In genomic region chr14:75180551-75180978, GRCm38 (mm10) we compare ENCODE assay signal across 15 mouse cellular contexts. TPM values are rescaled to one million over a fixed set of nuclear protein-coding genes. Genes with fewer than 3 reads are reported as not detected.
DNase-seq lines count a peak whose midpoint lies in the region; ATAC-seq and TF ChIP-seq lines count a peak whose summit lies in the region.
"Had no signal": no experiment of that assay in that cellular context is flagged by ENCODE, and none has a peak within 500 bp of the region (broad histone marks: within the 10 kb centered on the region; RNA-seq: fewer than 3 reads in every experiment).

No protein-coding gene starts in this region.

- 67% methylated on average over 8 of the region's 8 CpGs for WGBS in lung, postnatal 0 days
- WGBS in limb, embryonic 10.5 days, result 83% methylated on average over 8 of the region's 8 CpGs

- ATAC-seq in lung, postnatal 0 days, result no peak
- ATAC-seq in granulocyte monocyte progenitor cell, adult 5-6 weeks (replicated peaks; ENCODE audit: poor library complexity, severe bottlenecking), result peak; percentile 43
- peak; percentile 30 for ATAC-seq in megakaryocyte, adult 5-6 weeks (ENCODE audit: poor library complexity, severe bottlenecking)
- ATAC-seq: activated CD4-positive, CD25-positive, alpha-beta regulatory T cell, adult 4 months had no signal

- no peak overlapping the region for H3K4me3 ChIP-seq in lung, postnatal 0 days (ENCODE audit: low read depth, low read length)
- no peak overlapping the region for H3K4me3 ChIP-seq in limb, embryonic 10.5 days
- H3K4me3 ChIP-seq: left cerebral cortex, adult 2 months; myocyte had no signal

- no peak for TF ChIP-seq CTCF in lung, postnatal 0 days (IDR thresholded peaks at IDR 0.05)

- DNase-seq in lung, postnatal 0 days (ENCODE audit: low spot score), result peak; percentile 38
- no peak for DNase-seq in lung, postnatal 25 days (ENCODE audit: low spot score)
- DNase-seq in thymus, postnatal 25 days, result peak; percentile 41
- DNase-seq in urinary bladder, adult 2 months (ENCODE audit: low spot score), result no peak
- no peak for DNase-seq in limb, embryonic 10.5 days (ENCODE audit: low spot score)
- DNase-seq in heart, adult 8-10 months (ENCODE audit: low spot score), result no peak
- DNase-seq: kidney, postnatal 10 days; retina, postnatal 1 day had no signal

- H3K27ac ChIP-seq in lung, postnatal 0 days (ENCODE audit: low read length), result no peak overlapping the region
- H3K27ac ChIP-seq in limb, embryonic 10.5 days, result no peak overlapping the region
- H3K27ac ChIP-seq: left cerebral cortex, adult 2 months had no signal

- no peak overlapping the region for H3K4me2 ChIP-seq in lung, postnatal 0 days (replicated peaks; ENCODE audit: low read depth, low read length)

- no peaks in the 10 kb centered on the region for H3K36me3 ChIP-seq in lung, postnatal 0 days (ENCODE audit: insufficient read depth, low read length)
- H3K36me3 ChIP-seq in limb, embryonic 10.5 days, result no peaks in the 10 kb centered on the region

- no peak overlapping the region for H3K9ac ChIP-seq in lung, postnatal 0 days (replicated peaks; ENCODE audit: low read depth)

- TF ChIP-seq EP300 in lung, postnatal 0 days (IDR thresholded peaks at IDR 0.05), result peak; percentile 52; the same call in 1 of the 2 replicates

- H3K27me3 ChIP-seq in lung, postnatal 0 days (replicated peaks; ENCODE audit: insufficient read depth, low read length), result no peaks in the 10 kb centered on the region
- H3K27me3 ChIP-seq in limb, embryonic 10.5 days (ENCODE audit: low read depth, poor library complexity, severe bottlenecking), result no peaks in the 10 kb centered on the region

- H3K9me3 ChIP-seq in lung, postnatal 0 days (ENCODE audit: low read length), result no peaks in the 10 kb centered on the region
- H3K9me3 ChIP-seq in limb, embryonic 10.5 days (replicated peaks), result no peaks in the 10 kb centered on the region

- H3K4me1 ChIP-seq in lung, postnatal 0 days (ENCODE audit: insufficient read depth, low read depth, low read length), result peaks cover 6% of the 10 kb centered on the region; the same call in 1 of the 2 replicates
- H3K4me1 ChIP-seq in limb, embryonic 10.5 days, result no peaks in the 10 kb centered on the region

RNA-seq across cellular contexts. Expression of gene Lcp1, which starts 49.7 kb away (rescaled TPM):
- polyA plus RNA-seq in lung, postnatal 0 days (2015; fragmentation: Nextera tagmentation; extraction: Ambion mirVana), result 73.7 and 89.5 TPM in 2 replicates
- 450 and 461 TPM in 2 replicates for total RNA-seq in granulocyte monocyte progenitor cell, adult 5-6 weeks (2014; fragmentation: Nextera tagmentation)
- total RNA-seq in granulocyte monocyte progenitor cell, adult 5-6 weeks (2017), result 316 and 346 TPM in 2 replicates
- total RNA-seq in megakaryocyte, adult 5-6 weeks (2015), result 1,031 and 1,064 TPM in 2 replicates
- total RNA-seq in megakaryocyte, adult 5-6 weeks (2017), result 669 and 719 TPM in 2 replicates
- 21.2 and 29.9 TPM in 2 replicates for polyA plus RNA-seq in urinary bladder, adult 2 months (2012; rRNA removed)
- 20.4 and 20.9 TPM in 2 replicates for polyA plus RNA-seq in limb, embryonic 10.5 days (2016; fragmentation: Nextera tagmentation; extraction: Ambion mirVana)
- 10 to 100 TPM in 3 of 4 experiments, 1 to 10 TPM in 1; 8.8 to 14.3 (median 11.4) TPM for total RNA-seq in heart, adult 8-10 months (2022)
- polyA plus RNA-seq: myocyte had no signal

RNA-seq across cellular contexts. Expression of gene Lrrc63, which starts 49.9 kb away (rescaled TPM):
- 0.06 and 0.17 TPM in 2 replicates for polyA plus RNA-seq in lung, postnatal 0 days (2015; fragmentation: Nextera tagmentation; extraction: Ambion mirVana)
- not detected in 2 replicates for total RNA-seq in granulocyte monocyte progenitor cell, adult 5-6 weeks (2014; fragmentation: Nextera tagmentation)
- total RNA-seq in granulocyte monocyte progenitor cell, adult 5-6 weeks (2017), result not detected in 2 replicates
- 0.09 and 0.11 TPM in 2 replicates for total RNA-seq in megakaryocyte, adult 5-6 weeks (2015)
- total RNA-seq in megakaryocyte, adult 5-6 weeks (2017), result 0.12 and 0.37 TPM in 2 replicates
- 0.03 TPM in 2 replicates for polyA plus RNA-seq in urinary bladder, adult 2 months (2012; rRNA removed)
- polyA plus RNA-seq in limb, embryonic 10.5 days (2016; fragmentation: Nextera tagmentation; extraction: Ambion mirVana), result 0.05 and 0.08 TPM in 2 replicates
- not detected for total RNA-seq in heart, adult 8-10 months (2022)
- total RNA-seq: left cerebral cortex, adult 2 months had no signal
- polyA plus RNA-seq: activated CD4-positive, CD25-positive, alpha-beta regulatory T cell, adult 4 months; heart, postnatal 0 days; intestine, embryonic 14.5 days; myocyte had no signal

Comparison
In these comparisons a context has a peak if more than half of its experiments do, and no peak if none do; other contexts are left out.
1. DNase-seq: peak in lung, postnatal 0 days (single experiment) and thymus, postnatal 25 days (single experiment); none in lung, postnatal 25 days (single experiment), urinary bladder, adult 2 months (single experiment), limb, embryonic 10.5 days (single experiment) and heart, adult 8-10 months (single experiment).
2. RNA of gene Lcp1, which starts 49.7 kb away (total RNA-seq): 669 to 1,064 TPM in megakaryocyte, adult 5-6 weeks and 316 to 461 TPM in granulocyte monocyte progenitor cell, adult 5-6 weeks; 8.8 to 14.3 TPM in heart, adult 8-10 months; every median in the first group is over 10 times any median in the second.